Mouse (Mus musculus) kidney, adult 11 months (tissue): ENCODE measurements around the gene 4933424G06Rik.
"Not testable (repeated sequence)": the region's sequence is repeated elsewhere in the genome, so short reads cannot be mapped to it uniquely, and the experiment has no call there.

Source experiments
- DNase-seq: peaks from one replicate; pipeline ENCODE4 v3.0.0; 2022

4933424G06Rik gene

GRCm38 (mm10) chr1:36709854-36710280 is at the start of gene 4933424G06Rik:
Gene 4933424G06Rik, plus strand, starts transcription at chr1:36710149.
- DNase-seq = peak; percentile 98

- DNase-seq = no peak
Measured at GRCm38 (mm10) chr1:36664457-36664856, 45.5 kb upstream of the 4933424G06Rik start.

GRCm38 (mm10) chr1:36665165-36665723 is 44.7 kb upstream of the 4933424G06Rik start:
- no peak for DNase-seq

- no peak for DNase-seq
Measured at GRCm38 (mm10) chr1:36665934-36666333, 44.0 kb upstream of the 4933424G06Rik start.

GRCm38 (mm10) chr1:36668007-36668406 is 41.9 kb upstream of the 4933424G06Rik start:
- DNase-seq = not testable (repeated sequence)

GRCm38 (mm10) chr1:36670256-36670655 is 39.7 kb upstream of the 4933424G06Rik start:
- DNase-seq = no peak

GRCm38 (mm10) chr1:36671260-36671659 is 38.7 kb upstream of the 4933424G06Rik start:
- no peak for DNase-seq

- no peak for DNase-seq
Measured at GRCm38 (mm10) chr1:36672648-36673350, 37.1 kb upstream of the 4933424G06Rik start.

GRCm38 (mm10) chr1:36674936-36675335 is 35.0 kb upstream of the 4933424G06Rik start:
- no peak for DNase-seq

- DNase-seq = no peak
Measured at GRCm38 (mm10) chr1:36680893-36681292, 29.1 kb upstream of the 4933424G06Rik start.

GRCm38 (mm10) chr1:36682620-36683355 is 27.2 kb upstream of the 4933424G06Rik start, which contains the start of gene Fam178b:
Gene Fam178b, minus strand, starts transcription at chr1:36683183.
- no peak for DNase-seq

GRCm38 (mm10) chr1:36683810-36684467 is 26.0 kb upstream of the 4933424G06Rik start:
- DNase-seq = peak; percentile 76

GRCm38 (mm10) chr1:36690671-36691235 is 19.2 kb upstream of the 4933424G06Rik start:
- no peak for DNase-seq

GRCm38 (mm10) chr1:36691271-36692155 is 18.4 kb upstream of the 4933424G06Rik start, which contains the start of gene Cox5b:
Gene Cox5b, plus strand, starts transcription at chr1:36691449.
- peak; percentile 97 for DNase-seq

GRCm38 (mm10) chr1:36694871-36695270 is 15.1 kb upstream of the 4933424G06Rik start:
- DNase-seq = no peak

GRCm38 (mm10) chr1:36696411-36696810 is 13.5 kb upstream of the 4933424G06Rik start:
- DNase-seq = no peak

- DNase-seq = no peak
Measured at GRCm38 (mm10) chr1:36697030-36697429, 12.9 kb upstream of the 4933424G06Rik start.

GRCm38 (mm10) chr1:36707166-36707565 is 2.8 kb upstream of the 4933424G06Rik start:
- DNase-seq = no peak

- no peak for DNase-seq
Measured at GRCm38 (mm10) chr1:36707797-36708196, 2.2 kb upstream of the 4933424G06Rik start.

GRCm38 (mm10) chr1:36708626-36709025 is 1.3 kb upstream of the 4933424G06Rik start:
- DNase-seq = peak; percentile 32

GRCm38 (mm10) chr1:36709055-36709853 is 695 bp upstream of the 4933424G06Rik start:
- peak; percentile 40 for DNase-seq
